Mouse (Mus musculus) forebrain, embryonic 12.5 days (tissue): ENCODE results near the gene Cd2ap. TPM values are rescaled to one million over a fixed set of nuclear protein-coding genes. Genes with fewer than 3 reads are reported as not detected.

Source experiments
- ATAC-seq: fragments of 200-750 bp; cut with Nextera tagmentation; 2 replicates; pipeline ENCODE4 v1.8.0; 2017; ENCODE audit warnings: moderate TSS enrichment; ENCODE audit not compliant: low FRiP score
- H3K27ac ChIP-seq: fragments of 300-500 bp; sonication (generic); 2 replicates; pipeline ENCODE4 v1.5.1; 2016; ENCODE audit warnings: mild to moderate bottlenecking
- H3K27me3 ChIP-seq: fragments of 300-500 bp; sonication (generic); 2 replicates; pipeline ENCODE4 v1.6.1; 2016; ENCODE audit warnings: mild to moderate bottlenecking
- H3K36me3 ChIP-seq: fragments of 300-500 bp; sonication (generic); replicated peaks from 2 replicates; pipeline ENCODE4 v1.6.1; 2016; ENCODE audit warnings: mild to moderate bottlenecking
- H3K4me1 ChIP-seq: fragments of 300-500 bp; sonication (generic); 2 replicates; pipeline ENCODE4 v1.6.1; 2016
- H3K4me2 ChIP-seq: fragments of 300-500 bp; sonication (generic); 2 replicates; pipeline ENCODE4 v1.6.1; 2016; ENCODE audit warnings: mild to moderate bottlenecking, moderate library complexity
- H3K4me3 ChIP-seq: fragments of 300-500 bp; sonication (generic); replicated peaks from 2 replicates; pipeline ENCODE4 v1.5.1; 2016; ENCODE audit warnings: mild to moderate bottlenecking
- H3K9ac ChIP-seq: fragments of 300-500 bp; sonication (generic); 2 replicates; pipeline ENCODE4 v1.6.1; 2016; ENCODE audit warnings: mild to moderate bottlenecking
- H3K9me3 ChIP-seq: fragments of 300-500 bp; sonication (generic); 2 replicates; pipeline ENCODE4 v1.6.1; 2016
- WGBS: fragments of 180-500 bp; shearing (Covaris S2); methylation state at CpG from one replicate; pipeline ENCODE4 v1.1.7; 2016; 5-methylcytosine and 5-hydroxymethylcytosine counted together
- polyA plus RNA-seq: library from polyadenylated mRNA; unstranded; fragments of >200 nt; fragmentation: Nextera tagmentation; extraction: Ambion mirVana; gene quantifications from 2 replicates; pipeline ENCODE4 v1.2.1, GENCODE M21; 2016

Gene Cd2ap
- polyA plus RNA-seq, 1 experiment from 2014 or later, result 14.2 TPM

- no peaks in the 10 kb centered on the region for H3K36me3 ChIP-seq
- no peak overlapping the region for H3K27ac ChIP-seq
- no peaks in the 10 kb centered on the region for H3K4me1 ChIP-seq
- no peak overlapping the region for H3K9ac ChIP-seq
- no peak overlapping the region for H3K4me2 ChIP-seq
- WGBS, result 86% methylated on average over 7 of the region's 7 CpGs
- no peaks in the 10 kb centered on the region for H3K9me3 ChIP-seq
- no peaks in the 10 kb centered on the region for H3K27me3 ChIP-seq
- H3K4me3 ChIP-seq, result no peak overlapping the region
- ATAC-seq, result no peak
Measured at GRCm38 (mm10) chr17:42885091-42885501, 8.6 kb upstream of the Cd2ap start.

- WGBS, result 82% methylated on average over 4 of the region's 4 CpGs
- Histone ChIP-seq H3K36me3 (no peaks in the 10 kb centered on the region), H3K9ac (no peak overlapping the region), H3K27ac (no peak overlapping the region), H3K4me2 (no peak overlapping the region), H3K4me1 (no peaks in the 10 kb centered on the region), H3K27me3 (no peaks in the 10 kb centered on the region), H3K4me3 (no peak overlapping the region), H3K9me3 (no peaks in the 10 kb centered on the region)
- ATAC-seq, result no peak
Measured at GRCm38 (mm10) chr17:42884382-42884781, 7.9 kb upstream of the Cd2ap start.

GRCm38 (mm10) chr17:42883769-42884168, 7.3 kb upstream of the Cd2ap start:
- no peaks in the 10 kb centered on the region for H3K27me3 ChIP-seq
- ATAC-seq, result no peak
- 86% methylated on average over 8 of the region's 8 CpGs for WGBS

GRCm38 (mm10) chr17:42883315-42883714, 6.8 kb upstream of the Cd2ap start:
- Histone ChIP-seq H3K27me3 (no peaks in the 10 kb centered on the region), H3K9me3 (no peaks in the 10 kb centered on the region), H3K36me3 (no peaks in the 10 kb centered on the region), H3K4me1 (no peaks in the 10 kb centered on the region), H3K9ac (no peak overlapping the region), H3K27ac (no peak overlapping the region), H3K4me2 (no peak overlapping the region), H3K4me3 (no peak overlapping the region)
- ATAC-seq, result no peak
- WGBS, result 81% methylated on average over 9 of the region's 9 CpGs

More at GRCm38 (mm10) chr17:42883769-42884168, 7.3 kb upstream of the Cd2ap start:
- Histone ChIP-seq H3K36me3 (no peaks in the 10 kb centered on the region), H3K27ac (no peak overlapping the region), H3K9ac (no peak overlapping the region), H3K9me3 (no peaks in the 10 kb centered on the region), H3K4me1 (no peaks in the 10 kb centered on the region), H3K4me3 (no peak overlapping the region), H3K4me2 (no peak overlapping the region)

GRCm38 (mm10) chr17:42882873-42883272, 6.4 kb upstream of the Cd2ap start:
- no peak for ATAC-seq
- H3K9ac ChIP-seq, result no peak overlapping the region
- no peak overlapping the region for H3K4me3 ChIP-seq
- no peaks in the 10 kb centered on the region for H3K4me1 ChIP-seq
- 82% methylated on average over 1 of the region's 1 CpGs for WGBS
- H3K4me2 ChIP-seq, result no peak overlapping the region
- no peaks in the 10 kb centered on the region for H3K36me3 ChIP-seq
- no peaks in the 10 kb centered on the region for H3K27me3 ChIP-seq
- no peak overlapping the region for H3K27ac ChIP-seq
- H3K9me3 ChIP-seq, result no peaks in the 10 kb centered on the region

GRCm38 (mm10) chr17:42876904-42877425, 500 bp upstream of the Cd2ap start:
- Histone ChIP-seq H3K36me3 (no peaks in the 10 kb centered on the region), H3K4me1 (peaks cover 10% of the 10 kb centered on the region), H3K9me3 (no peaks in the 10 kb centered on the region), H3K4me3 (peak overlapping the region; percentile 84), H3K4me2 (peak overlapping the region; percentile 80), H3K27me3 (no peaks in the 10 kb centered on the region), H3K9ac (peak overlapping the region; percentile 91; the same call in 1 of the 2 replicates), H3K27ac (no peak overlapping the region)
- no peak for ATAC-seq
- 39% methylated on average over 13 of the region's 13 CpGs for WGBS

- Histone ChIP-seq H3K27ac (peak overlapping the region; percentile 91; the same call in 1 of the 2 replicates), H3K9me3 (no peaks in the 10 kb centered on the region), H3K27me3 (no peaks in the 10 kb centered on the region), H3K9ac (peak overlapping the region; percentile 91), H3K4me3 (peak overlapping the region; percentile 84), H3K4me1 (peaks cover 10% of the 10 kb centered on the region), H3K36me3 (no peaks in the 10 kb centered on the region), H3K4me2 (peak overlapping the region; percentile 80)
- no peak; the same call in 1 of the 2 replicates for ATAC-seq
- WGBS, result under 1% methylated on average over 17 of the region's 17 CpGs
Measured at GRCm38 (mm10) chr17:42875571-42876000, 879 bp downstream of the Cd2ap start.

GRCm38 (mm10) chr17:42875015-42875414, 1.4 kb downstream of the Cd2ap start:
- no peak overlapping the region for H3K27ac ChIP-seq
- ATAC-seq, result no peak
- H3K36me3 ChIP-seq, result no peaks in the 10 kb centered on the region
- H3K4me3 ChIP-seq, result peak overlapping the region; percentile 84
- H3K27me3 ChIP-seq, result no peaks in the 10 kb centered on the region
- H3K4me1 ChIP-seq, result peaks cover 10% of the 10 kb centered on the region
- WGBS, result 9% methylated on average over 6 of the region's 6 CpGs
- H3K4me2 ChIP-seq, result peak overlapping the region; percentile 80
- H3K9ac ChIP-seq, result peak overlapping the region; percentile 91; the same call in 1 of the 2 replicates
- H3K9me3 ChIP-seq, result no peaks in the 10 kb centered on the region

GRCm38 (mm10) chr17:42870465-42870864, 6.0 kb downstream of the Cd2ap start:
- H3K4me2 ChIP-seq, result no peak overlapping the region
- no peak overlapping the region for H3K9ac ChIP-seq
- ATAC-seq, result no peak
- no peak overlapping the region for H3K27ac ChIP-seq
- no peak overlapping the region for H3K4me3 ChIP-seq
- peaks cover 9% of the 10 kb centered on the region for H3K4me1 ChIP-seq
- H3K27me3 ChIP-seq, result no peaks in the 10 kb centered on the region
- H3K36me3 ChIP-seq, result no peaks in the 10 kb centered on the region
- H3K9me3 ChIP-seq, result no peaks in the 10 kb centered on the region

GRCm38 (mm10) chr17:42863186-42863585, 13.3 kb downstream of the Cd2ap start:
- no peak overlapping the region for H3K9ac ChIP-seq
- no peak overlapping the region for H3K27ac ChIP-seq
- no peaks in the 10 kb centered on the region for H3K4me1 ChIP-seq
- 51% methylated on average over 3 of the region's 3 CpGs for WGBS
- H3K36me3 ChIP-seq, result no peaks in the 10 kb centered on the region
- ATAC-seq, result no peak
- no peak overlapping the region for H3K4me2 ChIP-seq
- no peak overlapping the region for H3K4me3 ChIP-seq
- H3K9me3 ChIP-seq, result no peaks in the 10 kb centered on the region
- H3K27me3 ChIP-seq, result no peaks in the 10 kb centered on the region

GRCm38 (mm10) chr17:42860370-42860769, 16.1 kb downstream of the Cd2ap start:
- Histone ChIP-seq H3K4me1 (no peaks in the 10 kb centered on the region), H3K36me3 (no peaks in the 10 kb centered on the region), H3K4me3 (no peak overlapping the region), H3K9me3 (no peaks in the 10 kb centered on the region), H3K27ac (no peak overlapping the region), H3K4me2 (no peak overlapping the region), H3K9ac (no peak overlapping the region), H3K27me3 (no peaks in the 10 kb centered on the region)
- ATAC-seq, result no peak
- 95% methylated on average over 1 of the region's 1 CpGs for whole genome bisulfite sequencing

GRCm38 (mm10) chr17:42857506-42857905, 19.0 kb downstream of the Cd2ap start:
- no peak overlapping the region for H3K4me3 ChIP-seq

GRCm38 (mm10) chr17:42847108-42847507, 29.4 kb downstream of the Cd2ap start:
- no peak overlapping the region for H3K9ac ChIP-seq
- no peak overlapping the region for H3K27ac ChIP-seq
- H3K4me2 ChIP-seq, result no peak overlapping the region
- H3K4me3 ChIP-seq, result no peak overlapping the region
- H3K4me1 ChIP-seq, result no peaks in the 10 kb centered on the region
- H3K36me3 ChIP-seq, result peaks cover 6% of the 10 kb centered on the region; the same call in 1 of the 2 replicates
- no peak for ATAC-seq
- WGBS, result 92% methylated on average over 2 of the region's 2 CpGs
- no peaks in the 10 kb centered on the region for H3K9me3 ChIP-seq
- no peaks in the 10 kb centered on the region for H3K27me3 ChIP-seq

More at GRCm38 (mm10) chr17:42857506-42857905, 19.0 kb downstream of the Cd2ap start:
- WGBS, result 84% methylated on average over 3 of the region's 3 CpGs
- Histone ChIP-seq H3K9me3 (no peaks in the 10 kb centered on the region), H3K9ac (no peak overlapping the region), H3K36me3 (no peaks in the 10 kb centered on the region), H3K4me2 (no peak overlapping the region), H3K27me3 (no peaks in the 10 kb centered on the region), H3K4me1 (no peaks in the 10 kb centered on the region), H3K27ac (no peak overlapping the region)
- ATAC-seq, result no peak
